Mouse (Mus musculus): ENCODE data around the gene Slc25a26.

Slc25a26 gene

DNA sequence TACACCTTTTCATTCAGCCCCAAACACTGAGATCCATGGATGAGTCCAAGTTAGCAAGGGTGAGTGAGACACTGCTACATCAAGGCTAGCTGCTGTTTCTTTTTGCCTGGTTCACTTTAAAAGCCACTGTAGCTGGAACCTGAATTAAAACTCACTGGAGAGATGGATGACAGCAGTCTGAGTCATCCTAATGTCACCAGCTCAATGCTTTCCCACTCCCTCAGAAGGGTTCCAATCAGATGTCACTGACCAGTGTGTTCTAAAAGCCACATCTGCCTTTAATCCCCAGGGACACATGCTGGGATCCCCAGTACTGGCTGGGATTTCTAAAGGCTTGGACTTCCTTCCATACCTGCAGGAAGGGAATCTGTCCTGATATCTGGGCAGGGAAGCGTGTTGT, 141.9 kb downstream of the Slc25a26 start:
- DNase-seq (ENCODE audit: low spot score), result no peak

DNA sequence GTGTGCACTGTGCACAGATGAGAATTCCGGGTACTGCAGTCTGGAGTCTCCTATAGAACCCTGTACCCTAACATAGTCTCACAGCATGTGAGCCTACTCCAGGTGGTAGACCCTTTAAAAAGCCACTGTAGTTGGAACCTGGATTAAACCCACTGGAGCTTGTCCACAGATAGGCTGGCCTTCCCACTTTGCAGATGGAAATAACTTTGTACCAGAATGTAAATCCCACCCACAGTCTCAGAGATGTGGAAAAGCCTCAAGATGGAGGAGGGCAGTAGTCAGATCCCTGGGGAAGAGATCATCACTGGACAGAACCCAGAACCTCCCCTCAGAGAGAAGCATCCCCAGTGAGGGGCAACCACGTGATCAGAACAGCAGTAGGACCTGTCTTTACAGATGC, 143.9 kb downstream of the Slc25a26 start:
- DNase-seq (ENCODE audit: low spot score), result no peak

DNA sequence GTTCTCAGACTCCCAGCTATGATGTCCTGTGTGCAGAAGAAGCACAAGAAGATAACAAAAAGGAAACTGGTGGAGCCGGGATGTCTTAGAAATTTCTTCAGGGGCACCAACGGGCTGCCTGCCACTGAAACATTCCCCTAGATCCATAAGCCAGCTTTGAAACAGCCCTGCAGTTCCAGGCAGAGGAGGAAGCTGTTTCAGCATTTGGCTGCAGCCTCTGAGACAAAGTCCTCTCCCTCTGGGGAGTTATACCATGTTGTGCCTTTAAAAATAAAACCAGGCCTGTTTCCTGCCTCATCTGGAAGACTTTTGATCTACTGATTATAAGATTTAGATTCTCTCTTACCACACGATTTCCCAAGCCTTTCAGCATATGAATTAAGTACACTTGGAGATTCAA, 144.5 kb downstream of the Slc25a26 start:
- DNase-seq (ENCODE audit: low spot score), result no peak

DNA sequence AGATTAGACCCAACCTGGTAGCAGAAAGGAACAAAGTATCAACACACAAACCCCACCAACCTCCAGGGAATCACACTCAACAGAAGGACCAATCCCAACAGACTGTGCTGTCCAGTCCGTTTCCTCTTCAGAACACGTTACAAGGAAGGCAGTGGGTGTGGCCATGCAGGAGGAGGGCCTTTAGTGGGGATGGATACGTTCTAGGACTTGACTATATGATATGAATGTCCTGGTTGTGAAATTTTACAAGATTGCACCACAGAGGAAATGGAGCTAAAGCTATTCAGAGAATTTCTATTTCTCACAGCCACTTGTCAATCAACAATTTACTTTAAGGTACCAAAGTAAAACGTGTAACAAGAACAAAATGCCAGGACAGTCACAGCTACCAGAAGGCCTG, 145.6 kb downstream of the Slc25a26 start:
- DNase-seq (ENCODE audit: low spot score), result peak; percentile 64

DNA sequence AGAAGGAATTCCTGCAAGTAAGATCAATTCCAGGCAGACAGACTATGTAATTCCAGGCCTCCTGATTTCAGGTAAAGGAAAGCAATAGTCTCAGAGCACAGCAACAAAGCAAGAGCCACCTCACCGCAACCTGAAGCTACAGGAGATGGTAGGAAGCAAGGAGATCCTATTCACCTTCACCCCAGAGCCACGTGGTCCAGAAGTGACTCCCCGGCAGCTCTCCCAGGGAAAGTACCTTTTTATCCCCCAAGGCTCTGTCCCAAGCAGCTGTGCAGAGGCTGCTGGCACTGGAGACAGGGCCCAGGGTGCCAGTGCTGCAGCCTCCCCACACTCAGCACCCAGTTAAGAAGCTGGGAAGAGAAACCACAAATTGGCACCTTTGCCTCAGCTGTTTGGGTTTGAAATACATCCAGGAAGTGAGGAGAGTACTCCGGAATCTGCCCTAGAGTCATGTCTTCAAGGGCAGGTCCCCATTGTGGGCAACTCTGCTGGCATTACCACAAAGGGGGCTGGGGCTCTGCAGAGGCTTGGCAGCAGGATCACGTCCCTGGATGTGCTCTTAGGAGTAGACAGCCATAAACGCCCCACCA, 146.2 kb downstream of the Slc25a26 start:
- DNase-seq (ENCODE audit: low spot score), result no peak

DNA sequence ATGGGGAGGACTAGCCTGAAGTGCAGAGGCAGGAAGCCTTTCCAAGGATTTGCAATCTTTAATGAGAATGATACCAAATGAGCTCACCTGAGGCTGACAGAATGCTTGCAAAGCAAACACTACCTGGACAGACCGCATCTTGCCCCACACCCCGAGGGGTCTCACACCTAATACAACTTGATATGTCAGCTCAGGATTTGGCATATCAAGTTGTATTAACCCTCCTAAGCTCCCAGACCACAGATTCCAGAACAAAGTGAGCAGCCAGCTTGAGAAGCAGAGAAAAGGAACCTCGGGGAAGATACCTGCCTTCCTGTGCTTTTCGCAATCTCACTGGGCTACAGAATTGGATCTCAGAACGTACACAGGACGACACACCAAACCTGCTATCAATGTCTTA, 146.8 kb downstream of the Slc25a26 start:
- DNase-seq (ENCODE audit: low spot score), result no peak

DNA sequence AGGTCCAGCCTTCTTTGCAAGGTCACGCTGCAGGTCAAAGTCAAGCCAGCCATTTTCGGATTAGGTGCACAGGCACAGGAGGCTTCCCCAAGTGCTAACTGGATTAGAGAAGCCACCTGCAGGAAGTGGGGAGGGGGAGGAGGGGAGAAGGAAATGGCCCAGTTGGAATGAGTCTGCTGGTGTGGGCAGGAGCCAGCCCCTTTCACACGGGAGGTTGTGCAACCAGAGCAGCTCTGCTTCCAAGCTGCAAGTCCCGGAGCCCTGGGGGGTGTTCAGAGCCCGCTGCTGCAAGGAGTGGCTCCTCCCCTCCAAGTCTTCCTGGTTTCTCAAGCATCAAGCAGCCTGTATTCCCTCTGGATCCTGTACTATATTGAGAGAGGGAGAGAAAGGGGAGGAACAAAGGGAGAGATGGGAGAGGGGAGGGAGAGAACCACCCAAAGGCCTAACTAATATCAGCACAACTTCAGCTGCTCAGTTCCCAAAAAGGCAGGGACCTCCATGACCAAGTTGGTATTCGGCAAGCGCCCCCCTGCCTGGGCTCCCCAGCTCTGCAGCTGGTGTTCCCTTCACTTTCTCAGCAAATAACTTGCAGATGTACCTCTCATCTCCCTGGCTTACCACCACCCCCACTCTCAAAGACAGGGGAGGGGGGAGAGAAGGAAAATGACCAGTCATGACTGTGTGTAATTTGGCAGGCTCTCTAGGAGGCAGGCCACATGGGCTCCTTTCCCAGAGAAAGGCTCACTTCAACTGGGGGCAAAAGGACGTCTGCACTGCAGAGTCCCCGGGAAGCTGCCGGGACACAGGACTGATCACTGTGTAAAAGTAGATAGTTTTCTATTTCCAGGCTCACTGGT, 147.7 kb downstream of the Slc25a26 start:
- DNase-seq (ENCODE audit: low spot score), result peak; percentile 38

DNA sequence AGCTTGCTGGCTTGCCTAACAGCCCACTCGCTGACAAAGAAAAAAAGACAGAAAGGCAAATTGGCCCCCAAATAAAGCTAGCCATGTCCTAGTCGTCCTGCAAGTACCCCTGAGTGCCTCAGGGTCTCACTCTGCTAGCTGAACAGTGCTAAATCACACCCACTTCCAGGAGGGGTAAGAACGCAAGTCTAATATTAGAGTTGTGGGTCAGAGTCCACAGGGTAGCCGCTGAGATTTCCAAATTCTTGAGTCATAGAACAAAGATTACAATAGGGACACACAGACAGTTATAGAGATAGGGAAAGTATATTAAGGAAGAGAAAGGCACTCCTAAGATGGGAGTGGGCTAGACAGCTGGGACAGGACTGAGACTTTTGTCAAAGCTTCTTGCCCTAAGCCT, 148.4 kb downstream of the Slc25a26 start:
- DNase-seq (ENCODE audit: low spot score), result no peak

DNA sequence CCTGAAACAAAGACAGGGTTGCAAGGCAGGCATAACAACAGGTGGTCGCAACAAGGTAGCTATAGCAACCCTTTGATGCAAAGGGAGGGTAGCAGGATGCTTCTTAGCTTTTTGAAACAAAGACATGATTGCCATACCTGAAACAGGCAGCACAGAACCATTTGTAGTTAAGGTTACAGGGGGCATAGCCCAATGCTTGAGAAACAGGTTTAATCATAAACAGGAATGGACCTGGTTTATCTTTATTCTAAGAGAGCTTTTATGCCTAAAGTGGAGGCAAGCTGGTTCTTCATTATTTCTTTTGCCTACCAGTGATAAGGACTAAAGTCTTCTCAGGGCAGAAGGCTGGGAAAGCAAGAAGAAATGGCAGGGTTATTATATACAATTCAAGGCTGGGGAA, 149.5 kb downstream of the Slc25a26 start:
- no peak for DNase-seq (ENCODE audit: low spot score)

DNA sequence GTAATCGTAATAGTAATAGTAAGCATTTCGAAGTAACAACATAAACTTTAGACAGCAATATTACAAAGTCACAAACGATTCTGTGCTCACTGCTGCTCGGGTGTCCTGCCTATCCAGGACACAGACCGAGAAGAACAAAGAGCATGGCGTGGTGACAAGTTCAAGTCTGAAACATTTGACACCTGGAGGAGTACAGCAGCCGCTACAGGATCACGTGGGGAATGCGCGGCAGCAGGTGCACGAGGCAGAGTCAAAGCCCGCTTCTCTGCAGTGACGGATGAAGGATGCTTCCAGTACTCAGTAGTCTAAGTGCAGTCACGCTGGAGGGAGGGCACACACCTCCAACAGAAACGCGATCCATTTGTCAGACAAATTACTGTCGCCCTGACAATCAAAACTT, 151.4 kb downstream of the Slc25a26 start:
- DNase-seq (ENCODE audit: low spot score), result no peak

DNA sequence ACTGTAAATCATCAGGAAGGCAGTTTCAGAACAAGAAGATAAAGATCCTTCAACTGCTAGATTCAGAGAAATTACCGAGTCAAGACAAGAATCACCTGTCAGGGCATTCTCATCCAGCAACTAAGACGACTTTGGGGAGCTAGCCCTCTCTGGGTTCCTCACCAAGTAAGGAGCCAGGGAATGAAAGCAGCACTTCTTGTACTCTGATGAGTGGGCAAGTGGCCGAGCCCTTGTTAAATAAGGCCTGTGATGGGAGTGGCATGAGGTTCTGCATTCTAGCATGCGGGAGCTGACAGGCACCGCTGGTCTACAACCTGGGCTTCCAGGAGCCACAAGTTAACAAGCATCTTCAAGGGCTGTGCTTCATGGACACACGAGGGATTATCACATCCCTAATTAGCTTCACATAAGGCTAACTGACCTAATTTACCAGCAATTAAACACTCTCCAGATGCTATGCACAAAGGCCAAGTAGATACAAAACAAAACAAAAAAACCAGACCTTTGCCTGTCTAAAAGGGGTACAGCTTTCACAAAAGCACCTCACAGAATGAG, 152.6 kb downstream of the Slc25a26 start:
- DNase-seq (ENCODE audit: low spot score), result no peak

DNA sequence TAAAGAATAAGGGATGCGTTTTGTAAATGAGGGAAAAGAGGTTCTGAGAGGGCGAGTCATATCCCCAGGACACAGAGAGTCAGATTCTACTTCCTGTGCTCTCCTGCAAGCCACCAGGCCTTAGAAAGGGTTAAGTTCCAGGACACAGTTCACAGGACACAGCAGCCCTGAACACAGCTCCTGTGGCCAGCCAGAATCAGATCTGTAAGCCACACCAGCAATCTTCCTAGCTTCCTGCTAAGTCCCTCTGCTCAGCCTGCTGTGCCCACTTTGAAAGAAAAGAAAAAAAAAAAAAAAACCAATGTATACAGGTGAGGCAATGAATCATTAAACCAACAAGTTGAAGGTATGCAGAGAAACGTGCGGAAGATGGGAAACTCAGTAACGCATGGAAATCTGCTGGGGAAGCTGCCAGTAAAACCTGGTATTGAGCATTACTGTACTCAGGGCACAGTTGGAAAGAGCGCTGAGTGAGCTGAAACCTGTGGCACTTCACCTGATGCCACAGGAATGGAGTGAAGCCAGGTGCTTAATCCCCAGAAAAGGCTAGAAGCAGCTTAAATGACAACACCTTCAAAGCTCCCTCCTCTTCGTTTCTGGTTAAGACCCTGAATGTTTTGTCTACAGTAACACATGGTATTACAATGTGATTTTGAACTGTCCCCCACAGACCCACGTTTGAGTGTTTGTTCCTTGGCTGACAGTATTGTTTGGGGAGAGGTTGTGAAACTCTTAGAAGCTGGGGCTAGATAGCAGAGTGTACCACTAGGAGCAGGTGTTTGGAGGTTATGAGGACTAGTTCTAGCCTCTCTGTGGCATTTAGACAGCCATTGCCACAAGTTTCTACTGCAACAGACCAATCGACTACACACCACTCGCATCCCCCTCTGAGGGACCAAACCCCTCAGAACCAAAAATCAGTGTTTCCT, 153.5 kb downstream of the Slc25a26 start:
- DNase-seq (ENCODE audit: low spot score), result no peak
